Mouse (Mus musculus) megakaryocyte progenitor cell, adult 5-6 weeks (primary cell): ENCODE results near the gene Flt3l. TPM values are rescaled to one million over a fixed set of nuclear protein-coding genes. Genes with fewer than 3 reads are reported as not detected.

Source experiments
- ATAC-seq: replicated peaks from 2 replicates; pipeline ENCODE4 v1.8.0; 2016; ENCODE audit warnings: mild to moderate bottlenecking, moderate TSS enrichment, inconsistent platforms; ENCODE audit not compliant: poor library complexity
- total RNA-seq, 2 experiments: library from RNA; stranded (forward) in 1 of 2; stranded (reverse) in 1 of 2; fragments of 157-497, 149-512 nt in 1 of 2; fragments of 200-1000 nt in 1 of 2; gene quantifications; 2 replicates each; pipeline versions ENCODE4 v1.2.3 to v1.2.4; 2015 to 2017

The Flt3l gene
- total RNA-seq, 2 experiments from 2014 or later = 7.0 to 8.2 TPM

- no peak for ATAC-seq
Measured at GRCm38 (mm10) chr7:45145460-45145859, 9.2 kb upstream of the Flt3l start.

- no peak for ATAC-seq
Measured at GRCm38 (mm10) chr7:45144368-45145174, 8.3 kb upstream of the Flt3l start.

- ATAC-seq = no peak
Measured at GRCm38 (mm10) chr7:45141914-45142313, 5.7 kb upstream of the Flt3l start.

GRCm38 (mm10) chr7:45141319-45141718 lies 5.1 kb upstream of the Flt3l start:
- no peak for ATAC-seq

GRCm38 (mm10) chr7:45139904-45140723 lies 3.9 kb upstream of the Flt3l start:
- ATAC-seq = peak; percentile 20

GRCm38 (mm10) chr7:45138403-45138802 lies 2.2 kb upstream of the Flt3l start:
- ATAC-seq = no peak

GRCm38 (mm10) chr7:45137171-45138006 lies 1.2 kb upstream of the Flt3l start:
- ATAC-seq = peak; percentile 71

GRCm38 (mm10) chr7:45135370-45135769 lies 862 bp downstream of the Flt3l start:
- ATAC-seq = no peak

- peak; percentile 34 for ATAC-seq
Measured at GRCm38 (mm10) chr7:45134544-45135026, 1.6 kb downstream of the Flt3l start.

GRCm38 (mm10) chr7:45133446-45134159 lies 2.6 kb downstream of the Flt3l start:
- no peak for ATAC-seq

- no peak for ATAC-seq
Measured at GRCm38 (mm10) chr7:45131850-45132249, 4.4 kb downstream of the Flt3l start.

GRCm38 (mm10) chr7:45129776-45130512 lies 6.3 kb downstream of the Flt3l start:
- no peak for ATAC-seq

- peak; percentile 5; the same call in 1 of the 2 replicates for ATAC-seq
Measured at GRCm38 (mm10) chr7:45129318-45129717, 6.9 kb downstream of the Flt3l start.

- ATAC-seq = peak; percentile 66
Measured at GRCm38 (mm10) chr7:45128624-45129246, 7.5 kb downstream of the Flt3l start, which contains the start of gene Rpl13a. Gene Rpl13a, minus strand, starts transcription at chr7:45128761.

GRCm38 (mm10) chr7:45127700-45128224 lies 8.5 kb downstream of the Flt3l start:
- no peak for ATAC-seq

GRCm38 (mm10) chr7:45126844-45127699 lies 9.2 kb downstream of the Flt3l start:
- no peak for ATAC-seq

- ATAC-seq = no peak
Measured at GRCm38 (mm10) chr7:45126147-45126843, 9.9 kb downstream of the Flt3l start.
